Mouse (Mus musculus) kidney, postnatal 14 days (tissue): ENCODE measurements around the gene Krtap9-5.

Experiments
- DNase-seq: peaks from one replicate; pipeline ENCODE4 v3.0.0; 2022; ENCODE audit warnings: mixed read lengths

Krtap9-5 gene

DNA sequence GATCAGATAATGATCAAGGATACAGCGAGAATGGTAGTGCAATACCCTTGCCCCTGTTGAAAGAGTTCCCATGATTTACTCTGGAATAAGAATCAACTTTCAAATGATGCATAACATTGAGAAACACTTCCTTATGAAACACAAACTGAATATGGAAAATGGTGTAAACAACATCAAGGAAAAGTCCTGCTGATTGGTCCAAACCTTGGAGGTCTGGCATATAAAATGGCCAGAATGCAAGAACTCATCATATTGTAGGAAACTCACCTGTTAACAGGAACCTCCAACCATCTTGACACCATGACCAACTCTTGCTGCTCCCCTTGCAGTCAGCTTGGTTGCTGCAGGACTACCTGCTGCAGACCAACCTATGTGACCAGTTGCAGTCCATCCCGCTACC is at the start of gene Krtap9-5:
Gene Krtap9-5, plus strand, starts transcription at position 301 of the 400 bp plus-strand sequence.
- DNase-seq: no peak

DNA sequence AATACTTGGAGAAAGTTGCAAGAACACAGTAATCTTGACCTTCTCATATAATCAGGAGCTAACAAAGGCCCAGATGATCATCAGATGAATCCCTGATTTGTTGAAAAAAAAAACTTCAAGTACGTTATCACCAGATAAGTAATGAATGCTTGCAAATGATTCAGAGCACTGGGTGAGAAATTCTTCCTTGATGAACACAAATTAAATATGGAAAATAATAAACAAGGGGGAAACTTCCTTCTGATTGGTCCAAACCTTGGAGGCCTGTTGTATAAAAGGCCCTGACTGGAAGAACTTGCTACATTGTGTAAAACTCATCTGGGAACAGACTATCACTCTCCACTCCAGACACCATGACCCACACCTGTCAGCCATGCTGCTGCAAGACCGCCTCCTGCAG is 40.7 kb upstream of the Krtap9-5 start, which contains the start of gene Krtap31-1:
Gene Krtap31-1, plus strand, starts transcription at position 301 of the 400 bp plus-strand sequence.
- DNase-seq: no peak

DNA sequence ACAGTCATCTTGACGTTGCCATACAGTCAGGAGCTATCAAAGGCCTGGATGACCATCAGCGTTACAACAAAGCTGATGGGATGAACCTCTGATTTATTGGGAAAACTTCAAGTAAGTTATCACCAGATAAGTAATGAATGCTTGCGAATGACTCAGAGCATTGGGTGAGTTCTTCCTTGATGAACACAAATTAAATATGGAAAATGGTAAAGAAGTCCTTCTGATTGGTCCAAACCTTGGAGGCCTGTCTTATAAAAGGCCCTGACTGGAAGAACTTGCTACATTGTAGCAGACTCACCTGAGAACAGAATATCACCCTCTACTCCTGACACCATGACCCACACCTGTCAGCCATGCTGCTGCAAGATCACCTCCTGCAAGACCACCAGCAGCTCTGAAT is 33.8 kb upstream of the Krtap9-5 start, which contains the start of gene Gm11565:
Gene Gm11565, plus strand, starts transcription at position 301 of the 400 bp plus-strand sequence.
- DNase-seq: no peak

DNA sequence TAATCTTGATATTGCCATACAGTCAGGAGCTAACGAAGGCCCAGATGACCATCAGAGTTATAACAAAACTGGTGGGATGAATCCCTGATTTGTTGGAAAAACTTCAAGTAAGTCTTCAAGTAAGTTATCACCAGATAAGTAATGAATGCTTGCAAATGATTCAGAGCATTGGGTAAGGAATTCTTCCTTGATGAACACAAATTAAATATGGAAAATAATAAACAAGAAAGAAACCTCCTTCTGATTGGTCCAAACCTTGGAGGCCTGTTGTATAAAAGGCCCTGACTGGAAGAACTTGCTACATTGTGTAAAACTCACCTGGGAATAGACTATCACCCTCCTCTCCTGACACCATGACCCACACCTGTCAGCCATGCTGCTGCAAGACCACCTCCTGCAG is 12.3 kb upstream of the Krtap9-5 start, which contains the start of gene Krtap31-2:
Gene Krtap31-2, plus strand, starts transcription at position 301 of the 400 bp plus-strand sequence.
- no peak for DNase-seq

DNA sequence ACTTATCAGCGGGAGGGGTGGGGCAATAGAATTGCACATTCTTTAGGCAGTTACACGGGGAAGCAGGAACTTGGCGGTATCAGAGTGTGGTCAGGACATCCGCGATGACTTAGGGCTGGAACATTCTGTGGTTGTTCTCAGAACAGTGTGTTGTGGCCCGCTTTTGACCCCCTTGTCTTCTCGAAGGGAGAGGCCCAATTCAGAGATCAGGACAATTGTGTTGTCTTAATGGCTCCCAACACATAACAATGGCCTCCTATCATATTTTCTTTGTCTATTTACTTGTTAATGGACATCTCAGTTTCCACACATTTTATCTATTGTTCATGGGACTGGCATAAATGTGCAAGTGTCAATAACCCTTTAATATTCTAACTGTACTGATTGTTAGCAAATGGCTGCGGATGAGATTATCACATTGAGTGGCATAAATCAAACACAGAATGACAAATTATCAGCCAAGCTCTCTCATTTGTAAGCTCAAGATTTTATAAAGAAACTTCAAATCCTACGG is 10.5 kb upstream of the Krtap9-5 start:
- no peak for DNase-seq

DNA sequence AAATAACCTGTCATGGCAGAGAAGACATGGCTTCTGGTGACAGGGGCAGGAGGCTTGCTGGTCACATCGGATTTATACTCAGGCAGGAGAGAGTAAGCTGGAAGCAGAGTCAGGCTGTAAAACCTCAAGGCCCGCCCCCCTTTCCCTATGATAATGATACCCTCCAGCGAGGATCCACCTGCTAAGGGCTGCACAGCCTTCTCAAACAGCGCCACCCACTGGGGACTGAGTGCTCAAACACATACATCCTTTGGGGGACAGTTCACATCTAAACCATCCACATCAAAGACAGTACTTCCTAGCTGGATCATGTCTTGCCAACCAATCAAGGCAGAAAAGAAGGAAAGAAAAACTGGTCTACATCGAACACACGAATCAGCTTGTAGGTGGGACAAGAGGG is 15.9 kb downstream of the Krtap9-5 start:
- DNase-seq: no peak

DNA sequence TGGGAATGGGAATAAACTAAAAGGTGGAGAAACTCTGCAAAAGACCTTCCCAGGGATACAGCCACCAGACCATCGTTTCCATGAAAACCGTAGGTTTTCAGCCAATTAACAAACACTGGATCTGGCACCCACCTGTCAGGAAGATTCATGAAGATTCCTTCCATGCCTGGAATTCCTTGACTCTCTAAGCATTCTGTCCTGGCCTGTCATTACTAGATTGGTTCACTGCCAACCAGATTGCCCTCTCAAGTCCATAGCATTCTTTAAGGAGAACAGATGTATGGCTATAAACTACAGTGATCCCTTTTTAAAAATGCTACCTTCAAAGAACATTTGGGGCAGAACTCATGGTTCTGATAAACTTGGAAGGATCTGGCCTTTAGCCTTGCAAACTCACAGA is 17.7 kb downstream of the Krtap9-5 start:
- no peak for DNase-seq

DNA sequence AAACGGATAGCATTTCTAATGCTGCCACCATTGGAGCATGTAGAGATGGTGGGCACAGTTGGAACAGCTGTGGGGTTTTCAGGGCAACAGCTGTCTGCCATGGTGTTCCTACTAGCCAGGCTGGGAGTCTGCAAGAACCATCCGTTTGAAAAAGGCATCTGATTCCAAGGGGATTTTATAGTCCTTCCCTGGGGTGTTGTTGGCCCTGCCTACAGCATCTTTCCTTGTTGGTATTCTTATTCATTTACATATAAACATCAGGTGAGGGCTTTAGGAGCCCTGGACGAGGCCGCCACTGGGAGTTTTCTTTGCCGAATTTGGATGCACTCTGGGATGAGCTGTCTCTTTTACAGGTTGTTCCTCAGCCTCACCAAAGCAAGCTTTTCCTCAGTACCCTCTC is 30.7 kb downstream of the Krtap9-5 start, which contains the start of gene Krtap29-1:
Gene Krtap29-1, minus strand, starts transcription at position 101 of the 400 bp plus-strand sequence.
- no peak for DNase-seq

DNA sequence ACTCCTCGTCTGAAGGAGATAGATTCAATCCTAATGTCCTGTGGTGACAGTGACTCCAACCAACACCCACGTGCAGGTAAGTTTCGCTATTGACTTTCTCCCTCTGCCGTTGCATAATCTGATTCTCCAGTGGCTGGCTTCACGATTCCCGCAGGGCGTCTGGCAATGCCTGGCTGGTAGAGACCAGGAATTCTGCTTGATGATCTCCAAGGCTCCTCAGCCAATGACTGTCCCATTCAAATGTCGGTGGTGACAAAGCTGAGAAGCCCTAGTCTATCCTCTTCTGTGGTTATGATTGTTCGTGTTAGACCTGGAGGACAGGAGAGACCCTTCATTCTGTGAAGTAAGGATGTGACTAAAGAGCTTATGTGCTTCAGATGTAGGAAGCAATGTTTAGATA is 34.5 kb downstream of the Krtap9-5 start:
- no peak for DNase-seq

DNA sequence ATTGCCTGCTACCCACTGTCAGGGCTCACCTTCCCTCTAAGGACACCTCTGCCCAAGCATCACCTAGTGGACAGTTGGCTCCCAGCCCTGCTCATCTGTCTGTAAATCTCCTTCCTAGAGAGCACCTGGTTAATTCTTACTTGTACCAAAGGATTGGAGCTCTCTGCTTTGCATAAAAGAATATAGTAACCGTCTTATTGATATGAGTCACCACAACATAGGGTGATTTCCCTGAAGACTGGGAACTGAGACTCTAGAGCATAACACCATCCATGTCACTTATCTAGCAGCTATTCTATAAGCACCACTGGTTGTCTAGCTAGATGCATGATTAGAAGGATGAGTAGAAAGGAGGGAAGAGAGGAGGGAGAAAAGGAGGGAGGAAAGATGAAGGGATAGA is 35.2 kb downstream of the Krtap9-5 start:
- no peak for DNase-seq

DNA sequence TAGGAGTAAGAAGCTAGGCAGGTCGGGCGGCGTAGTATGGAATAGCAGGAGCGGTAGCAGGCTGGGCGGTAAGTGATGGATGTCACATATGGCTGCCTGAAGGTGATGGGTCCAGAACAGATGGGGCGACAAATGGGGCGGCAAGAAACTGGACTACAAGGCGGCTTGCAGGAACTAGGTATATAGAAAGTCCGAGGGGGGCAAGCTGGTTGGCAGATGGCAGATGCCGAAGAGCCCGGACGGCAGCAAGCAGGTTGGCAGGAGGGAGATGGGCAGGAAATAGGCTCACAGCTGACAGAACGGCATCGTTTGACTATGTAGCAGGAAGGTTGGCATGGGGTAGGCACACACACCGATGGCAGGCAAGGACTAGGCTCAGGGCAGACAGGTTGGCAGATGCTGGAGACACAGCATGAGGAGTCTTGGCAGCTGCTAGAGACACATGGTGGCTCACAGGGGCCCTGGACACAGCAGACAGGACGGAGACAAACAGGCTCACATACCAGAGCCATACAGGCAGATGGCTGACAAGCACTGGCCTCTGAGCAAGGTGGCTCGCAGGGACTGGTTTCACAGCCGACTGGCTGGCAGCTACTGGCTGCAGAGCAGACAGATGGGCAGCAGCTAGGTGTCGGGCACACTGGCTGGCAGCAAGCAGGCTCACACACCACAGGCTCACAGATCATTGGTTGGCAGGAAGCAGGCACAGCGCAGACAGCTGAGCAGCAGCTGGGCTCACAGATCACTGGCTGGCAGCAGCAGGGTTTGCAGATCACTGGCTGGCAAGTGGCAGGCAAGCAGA is 37.2 kb downstream of the Krtap9-5 start:
- DNase-seq: peak; percentile 7

DNA sequence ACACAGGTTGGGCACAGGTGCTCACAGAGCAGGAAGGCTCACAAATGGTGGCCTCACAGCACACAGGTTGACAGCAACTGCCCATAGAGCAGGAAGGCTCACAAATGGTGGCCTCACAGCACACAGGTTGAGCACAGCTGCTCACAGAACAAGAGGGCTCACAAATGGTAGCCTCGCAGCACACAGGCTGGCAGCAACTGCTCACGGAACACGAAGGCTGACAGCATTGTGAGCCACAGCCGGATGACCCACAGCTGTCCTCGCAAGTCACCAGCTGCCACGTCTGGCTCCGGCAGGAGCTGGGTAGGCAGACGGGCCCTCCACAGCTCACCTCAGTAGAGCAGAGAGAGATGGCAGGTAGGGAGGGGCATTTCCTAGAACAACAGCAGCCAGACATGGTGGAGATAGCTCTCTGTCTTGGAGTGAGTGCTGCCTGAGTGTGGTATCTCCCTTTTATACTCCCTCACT is 37.9 kb downstream of the Krtap9-5 start, which contains the start of gene Krtap16-1:
Gene Krtap16-1, minus strand, starts transcription at position 418 of the 468 bp plus-strand sequence.
- DNase-seq: no peak

DNA sequence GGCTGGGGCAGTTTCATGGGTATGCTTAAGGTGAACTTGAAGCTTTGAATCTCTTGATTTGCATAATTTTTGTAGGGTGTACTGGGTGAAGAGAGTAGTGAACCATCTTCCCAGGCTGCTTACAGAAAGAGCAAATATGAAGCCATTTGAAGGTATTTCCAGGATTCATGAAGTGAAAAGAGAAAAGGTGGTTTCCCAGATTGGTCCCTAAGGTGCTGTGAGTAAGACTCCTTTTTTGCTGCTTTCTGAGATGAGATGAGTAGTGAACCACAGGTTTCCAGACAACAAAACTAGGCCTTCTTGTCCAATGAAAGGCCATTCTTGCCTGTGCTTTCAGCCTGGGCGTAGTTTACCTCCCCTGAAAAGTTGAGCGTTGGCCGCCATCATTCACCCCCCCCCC is 40.3 kb downstream of the Krtap9-5 start:
- no peak for DNase-seq

DNA sequence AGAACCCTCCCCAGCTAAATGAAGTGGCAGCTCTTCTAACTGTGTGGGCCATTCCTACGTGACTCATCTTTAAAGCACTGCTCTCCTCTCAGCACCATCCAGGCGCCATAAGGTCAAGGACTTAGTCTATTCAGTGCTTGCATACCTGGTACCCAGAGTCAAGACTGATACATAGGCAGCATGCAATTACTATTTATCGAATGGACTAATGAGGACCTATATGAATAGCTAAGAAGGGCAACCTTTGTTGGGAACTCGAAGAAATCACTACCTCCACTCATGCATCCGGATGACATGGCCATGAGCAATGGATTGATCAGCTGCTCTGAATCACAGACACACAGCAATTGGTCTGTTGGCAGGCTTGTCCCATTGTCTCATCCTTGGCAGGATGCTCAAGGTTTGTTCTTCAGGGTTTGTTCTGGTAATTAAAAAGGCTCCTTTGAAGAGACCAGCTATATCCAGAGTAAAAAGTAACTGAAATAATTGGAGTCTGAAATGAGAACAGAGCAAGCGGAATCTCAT is 41.7 kb downstream of the Krtap9-5 start:
- DNase-seq: no peak

DNA sequence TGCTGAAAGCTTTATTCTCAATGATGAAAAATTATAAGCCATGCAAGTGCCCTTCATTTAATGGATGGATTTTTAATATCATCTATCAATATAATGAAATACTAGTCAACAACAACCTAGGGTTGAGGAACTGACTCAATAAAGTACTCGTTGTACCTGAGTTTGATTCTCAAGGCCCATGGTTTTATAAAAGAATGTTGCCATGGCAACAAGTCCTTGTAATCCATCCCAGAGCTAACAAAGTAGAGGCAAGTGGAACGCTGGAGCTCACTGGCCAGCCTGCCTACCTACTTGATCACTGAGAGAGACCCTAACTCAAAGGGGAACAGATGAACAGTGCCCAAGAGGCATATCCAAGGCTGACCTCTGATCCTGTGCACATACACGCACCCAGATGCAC is 42.3 kb downstream of the Krtap9-5 start:
- no peak for DNase-seq

DNA sequence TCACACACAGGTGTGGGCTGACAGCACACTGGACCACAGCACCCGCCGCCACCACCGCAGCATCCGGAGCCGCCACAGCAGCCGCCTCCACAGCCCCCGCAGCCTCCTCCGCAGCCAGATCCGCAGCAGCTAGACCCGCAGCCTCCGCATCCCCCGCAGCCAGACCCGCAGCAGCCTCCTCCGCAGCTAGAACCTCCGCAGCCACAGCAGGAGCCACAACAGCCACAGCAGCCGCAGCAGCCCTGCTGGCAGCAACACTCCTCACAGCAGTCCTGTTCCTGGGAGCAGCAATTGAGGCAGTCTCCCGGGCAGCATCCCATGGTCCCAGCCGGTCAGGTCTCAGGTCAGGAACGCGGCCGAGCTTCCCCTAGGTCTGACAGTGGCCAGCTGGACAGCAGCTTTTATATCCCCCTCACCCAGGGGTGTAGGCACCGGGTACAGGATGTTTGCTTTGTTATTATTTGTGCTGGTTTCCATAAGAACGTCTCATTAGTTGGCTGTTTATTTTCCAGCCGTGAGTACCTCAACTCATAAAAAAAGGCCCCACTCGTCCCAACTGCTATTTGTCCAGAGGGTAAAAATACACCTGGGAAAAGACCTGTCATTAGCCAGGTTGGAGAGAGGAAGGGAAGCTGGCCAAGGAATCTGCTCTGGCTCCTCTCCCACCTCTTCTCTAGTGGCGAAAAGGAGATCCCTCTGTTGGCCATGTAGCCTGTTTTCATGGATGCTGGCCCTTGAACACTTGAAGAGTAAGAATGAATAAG is 45.5 kb downstream of the Krtap9-5 start, which contains the start of gene Krtap17-1:
Gene Krtap17-1, minus strand, starts transcription at position 375 of the 764 bp plus-strand sequence.
- DNase-seq: no peak

DNA sequence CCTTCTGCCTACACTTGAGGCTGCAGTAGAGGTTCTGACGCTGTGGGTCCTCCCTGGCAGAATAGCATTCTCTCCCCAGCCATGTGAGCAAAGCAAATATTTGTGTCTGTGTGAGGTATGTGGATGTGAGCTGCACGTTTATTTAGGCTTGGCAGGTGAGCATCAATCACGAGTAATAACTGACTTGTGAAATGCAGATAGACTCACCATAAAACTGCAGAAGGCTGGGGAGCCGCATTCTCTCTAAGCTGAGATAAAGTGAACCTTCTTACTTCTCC is 46.0 kb downstream of the Krtap9-5 start:
- no peak for DNase-seq

DNA sequence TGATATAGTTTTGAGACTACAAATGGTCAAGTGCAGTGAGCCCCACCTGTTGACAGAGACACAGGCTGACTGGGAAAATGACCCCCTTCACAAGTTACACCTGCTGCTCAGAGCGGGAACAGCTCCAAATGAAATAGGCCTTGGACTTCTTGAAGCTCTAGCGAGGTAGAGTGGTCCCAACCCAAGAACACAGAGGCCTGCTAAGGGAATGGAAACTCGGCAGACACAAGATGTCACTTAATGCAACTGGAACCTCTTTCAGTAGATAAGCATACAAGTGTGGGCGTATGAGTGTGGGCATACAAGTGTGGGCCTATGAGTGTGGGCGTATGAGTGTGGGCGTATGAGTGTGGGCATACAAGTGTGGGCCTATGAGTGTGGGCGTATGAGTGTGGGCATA is 50.8 kb downstream of the Krtap9-5 start:
- DNase-seq: no peak
